Mouse (Mus musculus): ENCODE data around the gene Cadps2. TPM values are rescaled to one million over a fixed set of nuclear protein-coding genes. Genes with fewer than 3 reads are reported as not detected.

Cadps2 gene
- polyA plus RNA-seq, 1 experiment from 2014 or later: 4.3 TPM

Other genes starting within 250 kb of the Cadps2 start
- gene Rnf133, start 189.1 kb downstream of the Cadps2 start, polyA plus RNA-seq (2014; fragmentation: Nextera tagmentation; extraction: Ambion mirVana): not detected in 2 replicates
- gene Rnf148, start 184.3 kb downstream of the Cadps2 start, polyA plus RNA-seq (2014; fragmentation: Nextera tagmentation; extraction: Ambion mirVana): not detected in 2 replicates
- not detected in 2 replicates for gene Tas2r118, start 130.6 kb upstream of the Cadps2 start, polyA plus RNA-seq (2014; fragmentation: Nextera tagmentation; extraction: Ambion mirVana)

Data from forebrain, embryonic 14.5 days (tissue).